Mouse (Mus musculus) kidney, adult 9 months (tissue): ENCODE measurements around the gene Asf1b.
"Not testable (repeated sequence)": the region's sequence is repeated elsewhere in the genome, so short reads cannot be mapped to it uniquely, and the experiment has no call there.

Experiments
- DNase-seq: peaks from one replicate; pipeline ENCODE4 v3.0.0; 2022

The Asf1b gene

GRCm38 (mm10) chr8:83964015-83964765, 8.9 kb downstream of the Asf1b start:
- DNase-seq = peak; percentile 30

GRCm38 (mm10) chr8:83967701-83968100, 12.4 kb downstream of the Asf1b start:
- no peak for DNase-seq

- DNase-seq = no peak
Measured at GRCm38 (mm10) chr8:83971121-83971520, 15.8 kb downstream of the Asf1b start.

GRCm38 (mm10) chr8:83971661-83972060, 16.4 kb downstream of the Asf1b start:
- DNase-seq = no peak

GRCm38 (mm10) chr8:83972150-83973120, 17.1 kb downstream of the Asf1b start, which contains the start of gene Prkaca:
Gene Prkaca (plus strand): TSS chr8:83972993.
- peak; percentile 99 for DNase-seq

- no peak for DNase-seq
Measured at GRCm38 (mm10) chr8:83973161-83974031, 18.1 kb downstream of the Asf1b start.

GRCm38 (mm10) chr8:83974521-83974920, 19.2 kb downstream of the Asf1b start:
- DNase-seq = no peak

- DNase-seq = peak; percentile 57
Measured at GRCm38 (mm10) chr8:83976101-83976630, 20.9 kb downstream of the Asf1b start.

GRCm38 (mm10) chr8:83976779-83977350, 21.6 kb downstream of the Asf1b start:
- no peak for DNase-seq

- DNase-seq = peak; percentile 69
Measured at GRCm38 (mm10) chr8:83977646-83978045, 22.3 kb downstream of the Asf1b start.

GRCm38 (mm10) chr8:83978200-83978599, 22.9 kb downstream of the Asf1b start:
- DNase-seq = no peak

GRCm38 (mm10) chr8:83980250-83980649, 24.9 kb downstream of the Asf1b start:
- DNase-seq = no peak

- no peak for DNase-seq
Measured at GRCm38 (mm10) chr8:83980845-83981244, 25.5 kb downstream of the Asf1b start.

GRCm38 (mm10) chr8:83981533-83981932, 26.2 kb downstream of the Asf1b start:
- DNase-seq = no peak

- no peak for DNase-seq
Measured at GRCm38 (mm10) chr8:83982449-83982848, 27.1 kb downstream of the Asf1b start.

GRCm38 (mm10) chr8:83983222-83983621, 27.9 kb downstream of the Asf1b start:
- DNase-seq = not testable (repeated sequence)

GRCm38 (mm10) chr8:83989243-83989642, 33.9 kb downstream of the Asf1b start:
- no peak for DNase-seq

- DNase-seq = no peak
Measured at GRCm38 (mm10) chr8:83990170-83990569, 34.9 kb downstream of the Asf1b start.

GRCm38 (mm10) chr8:83992488-83992887, 37.2 kb downstream of the Asf1b start:
- no peak for DNase-seq

- peak; percentile 11 for DNase-seq
Measured at GRCm38 (mm10) chr8:83994030-83994429, 38.7 kb downstream of the Asf1b start.

GRCm38 (mm10) chr8:83995973-83996372, 40.7 kb downstream of the Asf1b start:
- DNase-seq = peak; percentile 40
